Mouse (Mus musculus): ENCODE data around the gene Fmnl1.

DNA sequence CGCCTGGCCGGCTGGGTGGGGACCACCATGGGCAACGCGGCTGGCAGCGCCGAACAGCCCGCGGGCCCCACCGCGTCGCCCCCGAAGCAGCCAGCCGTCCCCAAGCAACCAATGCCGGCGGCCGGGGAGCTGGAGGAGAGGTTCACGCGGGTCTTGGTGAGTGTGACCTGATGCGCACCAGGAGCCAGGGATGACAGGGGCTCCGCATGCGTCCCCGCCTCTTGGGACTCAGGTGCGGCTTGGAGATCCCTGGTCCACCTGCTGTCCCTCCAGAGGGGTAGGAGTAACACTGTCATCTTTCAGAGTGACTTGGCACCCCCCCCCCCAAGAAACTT lies 346 bp downstream of the Fmnl1 start:
- TF ChIP-seq CTCF (IDR thresholded peaks at IDR 0.05; ENCODE audit: low read depth) (no peak), EP300 (IDR thresholded peaks at IDR 0.05; ENCODE audit: low read depth) (no peak)

All from liver, postnatal 0 days (tissue).